Mouse (Mus musculus) central nervous system, embryonic 11.5 days (tissue): ENCODE data around the gene Gm47289. TPM values are rescaled to one million over a fixed set of nuclear protein-coding genes. Genes with fewer than 3 reads are reported as not detected.

ENCODE experiments used
- polyA plus RNA-seq: library from polyadenylated mRNA; depleted of rRNA; stranded (reverse); fragments of >200 nt; gene quantifications from 2 replicates; pipeline ENCODE4 v1.2.3, GENCODE M21; 2012; rRNA removed

The Gm47289 gene
- polyA plus RNA-seq = not detected in 2 replicates

GRCm38 (mm10) chr9:119158861-119159260 is at the start of gene Gm47289:
Gm47289 (plus strand) TSS chr9:119159161.

GRCm38 (mm10) chr9:119156278-119157201 is 2.4 kb upstream of the Gm47289 start, which contains the start of gene Acaa1b:
Acaa1b (minus strand) TSS chr9:119157093.

GRCm38 (mm10) chr9:119208998-119209397 is 50.0 kb downstream of the Gm47289 start, which contains the start of gene Slc22a13:
Slc22a13 (minus strand) TSS chr9:119209098.

Other genes with a start within 250 kb of the Gm47289 start
- 12.3 and 18.3 TPM in 2 replicates for gene Ctdspl, start 232.7 kb upstream of the Gm47289 start, polyA plus RNA-seq
- gene Vill, start 106.4 kb upstream of the Gm47289 start, polyA plus RNA-seq = 10.0 and 21.2 TPM in 2 replicates
- gene Plcd1, start 65.7 kb upstream of the Gm47289 start, polyA plus RNA-seq = 26.3 and 28.3 TPM in 2 replicates
- gene Dlec1, start 56.7 kb upstream of the Gm47289 start, polyA plus RNA-seq = 1.9 and 2.9 TPM in 2 replicates
- 1.3 TPM in 2 replicates for gene Acaa1b, start 2.1 kb upstream of the Gm47289 start, polyA plus RNA-seq
- gene Slc22a13, start 49.9 kb downstream of the Gm47289 start, polyA plus RNA-seq = 0.05 TPM in 1 of 2 replicates, not detected in the other
- 44.9 and 46.7 TPM in 2 replicates for gene Oxsr1, start 163.3 kb downstream of the Gm47289 start, polyA plus RNA-seq
- 80.0 and 89.0 TPM in 2 replicates for gene Acaa1a, start 180.5 kb downstream of the Gm47289 start, polyA plus RNA-seq
- 5.0 and 5.9 TPM in 2 replicates for gene Myd88, start 182.2 kb downstream of the Gm47289 start, polyA plus RNA-seq
- gene Xylb, start 198.2 kb downstream of the Gm47289 start, polyA plus RNA-seq = 6.5 and 11.1 TPM in 2 replicates
- gene Slc22a14, start 206.4 kb downstream of the Gm47289 start, polyA plus RNA-seq = not detected in 2 replicates
- gene Acvr2b, start 243.0 kb downstream of the Gm47289 start, polyA plus RNA-seq = 34.5 and 46.1 TPM in 2 replicates